Mouse (Mus musculus): ENCODE results near the gene Crim1. TPM values are rescaled to one million over a fixed set of nuclear protein-coding genes. Genes with fewer than 3 reads are reported as not detected.

Gene Crim1
- polyA plus RNA-seq, 1 experiment from 2014 or later: 4.3 TPM

GRCm38 (mm10) chr17:78408386-78408785 lies 208.3 kb downstream of the Crim1 start:
- Histone ChIP-seq H3K27me3 (ENCODE audit: insufficient read depth, poor library complexity, severe bottlenecking) (no peaks in the 10 kb centered on the region), H3K36me3 (peaks cover 20% of the 10 kb centered on the region), H3K4me1 (replicated peaks) (peaks cover 16% of the 10 kb centered on the region), H3K9me3 (no peaks in the 10 kb centered on the region), H3K27ac (no peak overlapping the region), H3K4me3 (no peak overlapping the region)
- 90% methylated on average over 10 of the region's 10 CpGs for WGBS
- no peak for DNase-seq (ENCODE audit: low spot score)

- DNase-seq (ENCODE audit: low spot score): peak; percentile 27
- no peak overlapping the region for H3K27ac ChIP-seq
- H3K4me1 ChIP-seq (replicated peaks): peaks cover 16% of the 10 kb centered on the region
- no peaks in the 10 kb centered on the region for H3K9me3 ChIP-seq
- WGBS: 52% methylated on average over 2 of the region's 2 CpGs
- H3K4me3 ChIP-seq: no peak overlapping the region
- peaks cover 7% of the 10 kb centered on the region for H3K36me3 ChIP-seq
- H3K27me3 ChIP-seq (ENCODE audit: insufficient read depth, poor library complexity, severe bottlenecking): no peaks in the 10 kb centered on the region
Observed at GRCm38 (mm10) chr17:78409900-78410299, 209.9 kb downstream of the Crim1 start.

- WGBS: 91% methylated on average over 2 of the region's 2 CpGs
- DNase-seq (ENCODE audit: low spot score): no peak
- H3K9me3 ChIP-seq: no peaks in the 10 kb centered on the region
- H3K4me1 ChIP-seq (replicated peaks): peaks cover 19% of the 10 kb centered on the region
- 0 out of 2 replicates have a peak, but pooled peaks cover 4% of the 10 kb centered on the region for H3K36me3 ChIP-seq
- no peak overlapping the region for H3K27ac ChIP-seq
- H3K4me3 ChIP-seq: no peak overlapping the region
- 0 out of 2 replicates have a peak, but pooled peaks cover 3% of the 10 kb centered on the region for H3K27me3 ChIP-seq (ENCODE audit: insufficient read depth, poor library complexity, severe bottlenecking)
Observed at GRCm38 (mm10) chr17:78415255-78415654, 215.2 kb downstream of the Crim1 start.

- H3K27ac ChIP-seq: peak within 1 kb of the TSS; percentile 94
- H3K4me1 ChIP-seq (replicated peaks): peaks cover 10% of the 10 kb centered on the region
- H3K9me3 ChIP-seq: no peaks in the 10 kb centered on the region
- under 1% methylated on average over 65 of the region's 67 CpGs for whole genome bisulfite sequencing
- H3K4me3 ChIP-seq: peak within 1 kb of the TSS; percentile 69
- H3K27me3 ChIP-seq (ENCODE audit: insufficient read depth, poor library complexity, severe bottlenecking): 0 out of 2 replicates have a peak, but pooled peaks cover 5% of the 10 kb centered on the region
- H3K36me3 ChIP-seq: no peaks in the 10 kb centered on the region
- peak; percentile 94 for DNase-seq (ENCODE audit: low spot score)
Observed at GRCm38 (mm10) chr17:78417381-78418281, 217.6 kb downstream of the Crim1 start, which contains the start of gene Fez2. TSS of gene Fez2 (minus strand) at chr17:78418152.

- H3K27me3 ChIP-seq (ENCODE audit: insufficient read depth, poor library complexity, severe bottlenecking): 0 out of 2 replicates have a peak, but pooled peaks cover 5% of the 10 kb centered on the region
- H3K9me3 ChIP-seq: no peaks in the 10 kb centered on the region
- WGBS: 76% methylated on average over 4 of the region's 4 CpGs
- no peak for DNase-seq (ENCODE audit: low spot score)
- peaks cover 11% of the 10 kb centered on the region for H3K4me1 ChIP-seq (replicated peaks)
- no peak overlapping the region for H3K4me3 ChIP-seq
- no peak overlapping the region for H3K27ac ChIP-seq
- H3K36me3 ChIP-seq: no peaks in the 10 kb centered on the region
Observed at GRCm38 (mm10) chr17:78419216-78419615, 219.2 kb downstream of the Crim1 start.

GRCm38 (mm10) chr17:78425026-78425425 lies 225.0 kb downstream of the Crim1 start:
- Histone ChIP-seq H3K9me3 (no peaks in the 10 kb centered on the region), H3K27ac (no peak overlapping the region), H3K36me3 (no peaks in the 10 kb centered on the region), H3K4me3 (no peak overlapping the region), H3K27me3 (ENCODE audit: insufficient read depth, poor library complexity, severe bottlenecking) (0 out of 2 replicates have a peak, but pooled peaks cover 4% of the 10 kb centered on the region), H3K4me1 (replicated peaks) (peaks cover 7% of the 10 kb centered on the region)
- WGBS: 72% methylated on average over 8 of the region's 8 CpGs
- no peak for DNase-seq (ENCODE audit: low spot score)

Other genes with a start within 250 kb of the Crim1 start
- 37.9 and 51.1 TPM in 2 replicates for gene Fez2, start 217.9 kb downstream of the Crim1 start, polyA plus RNA-seq (2016; fragmentation: Nextera tagmentation; extraction: Ambion mirVana)

Measured in hindbrain, embryonic 10.5 days (tissue).